Mouse (Mus musculus): ENCODE measurements around the gene Plod3.
A peak's percentile ranks its signal among the peaks of the same experiment; 100 is the strongest.

DNA sequence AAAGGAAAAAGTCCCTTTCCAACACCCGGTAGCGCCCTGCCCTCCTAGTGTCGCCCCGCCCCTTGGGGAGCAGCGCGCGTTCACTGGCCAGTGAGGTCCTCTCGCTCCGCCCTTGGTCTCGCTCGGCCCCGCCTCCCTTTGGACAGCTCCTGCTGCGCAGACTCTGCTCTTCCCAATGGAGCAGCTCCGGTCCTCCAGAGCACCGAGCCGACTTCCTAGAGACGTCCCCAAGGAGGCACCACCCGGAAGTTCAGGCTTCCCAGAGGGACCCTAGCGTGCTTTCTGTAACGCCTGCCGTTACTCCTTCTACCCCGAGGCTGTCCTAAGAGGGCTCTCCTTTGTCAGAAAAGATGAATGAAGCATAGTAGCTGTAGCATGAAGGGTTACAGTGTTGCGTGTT lies 33.8 kb upstream of the Plod3 start, which contains the start of gene Fis1:
- TF ChIP-seq POLR2A (IDR thresholded peaks at IDR 0.05; ENCODE audit: low read depth, low read length) (peak; percentile 40; the same call in 1 of the 2 replicates), CTCF (IDR thresholded peaks at IDR 0.05; ENCODE audit: extremely low read depth, insufficient read length, insufficient replicate concordance, low read depth, low read length) (no peak)
